Mouse (Mus musculus) heart, postnatal 0 days (tissue): Measurements from ENCODE around the gene Cyp8b1.

Experiments
- CTCF ChIP-seq: IDR thresholded peaks from 2 replicates; pipeline ENCODE4 v1.5.1; 2016; ENCODE audit warnings: antibody characterized with exemption, control low read depth, low read depth
- EP300 ChIP-seq: IDR thresholded peaks from 2 replicates; pipeline ENCODE4 v1.6.1; 2016; ENCODE audit warnings: antibody characterized with exemption, low read depth

GRCm38 (mm10) chr9:121928498-121928897, 12.4 kb upstream of the Cyp8b1 start:
- peak; percentile 78 for TF ChIP-seq CTCF
- no peak for TF ChIP-seq EP300
